Mouse (Mus musculus) brain, adult 2 months (tissue): ENCODE data around the gene Ranbp3l.
"Not testable (repeated sequence)": the region's sequence is repeated elsewhere in the genome, so short reads cannot be mapped to it uniquely, and the experiment has no call there.

Source experiments
- DNase-seq: peaks from one replicate; pipeline ENCODE4 v3.0.0; 2011; ENCODE audit warnings: low read depth, low spot score

The Ranbp3l gene

DNA sequence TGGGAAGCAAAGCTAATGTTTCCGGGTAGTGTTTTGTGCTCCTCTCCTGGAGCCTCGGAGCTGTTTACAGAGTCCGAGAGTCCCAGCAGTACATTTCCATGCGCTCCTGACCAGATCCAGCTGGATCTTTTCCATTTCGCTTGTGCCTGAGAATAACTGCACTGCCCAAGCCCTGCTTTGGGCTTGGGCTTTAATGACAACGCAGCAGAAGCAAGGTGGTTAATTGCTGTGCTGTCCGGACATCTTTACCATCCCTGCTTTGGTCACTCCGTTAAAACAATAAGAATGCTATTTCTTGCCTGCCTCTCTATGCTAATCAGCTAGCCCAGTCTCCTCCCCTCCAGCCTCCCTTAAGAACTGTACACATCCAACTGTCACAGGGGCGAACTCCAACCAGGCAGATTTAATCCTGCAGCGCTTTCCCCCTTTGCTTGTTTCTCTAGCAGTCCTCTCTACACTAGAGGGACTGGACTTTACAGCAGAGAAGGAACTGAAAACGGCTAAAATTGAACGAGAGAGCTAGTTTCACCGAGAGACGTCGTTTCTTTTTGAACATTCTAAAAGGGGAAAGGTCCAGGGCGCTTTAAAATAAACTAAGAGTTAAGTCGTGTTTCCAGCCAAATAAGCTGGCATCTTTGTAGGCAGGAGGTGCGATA is at the start of gene Ranbp3l:
Gene Ranbp3l (plus strand): TSS at position 377 of the 656 bp plus-strand sequence.
- peak; percentile 84 for DNase-seq

DNA sequence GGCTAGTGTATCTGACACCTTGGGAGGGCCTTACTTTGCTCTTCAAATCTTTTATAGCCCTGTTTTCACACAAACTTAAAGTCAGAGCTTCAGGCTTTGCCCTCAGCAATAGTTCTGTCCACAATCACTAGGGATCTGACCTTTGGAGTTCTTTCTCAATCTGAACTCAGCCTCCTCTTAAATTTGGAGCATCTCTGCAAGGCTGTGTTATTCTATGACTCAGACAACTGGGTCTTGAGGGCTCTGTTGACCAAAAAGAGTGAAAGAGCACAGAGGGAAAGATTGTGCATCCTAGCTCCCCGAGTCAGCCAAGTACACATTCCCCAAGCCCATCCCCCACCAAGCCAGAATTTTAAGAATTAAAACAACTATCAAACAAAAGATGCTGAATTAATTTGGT is 37.7 kb upstream of the Ranbp3l start:
- no peak for DNase-seq

DNA sequence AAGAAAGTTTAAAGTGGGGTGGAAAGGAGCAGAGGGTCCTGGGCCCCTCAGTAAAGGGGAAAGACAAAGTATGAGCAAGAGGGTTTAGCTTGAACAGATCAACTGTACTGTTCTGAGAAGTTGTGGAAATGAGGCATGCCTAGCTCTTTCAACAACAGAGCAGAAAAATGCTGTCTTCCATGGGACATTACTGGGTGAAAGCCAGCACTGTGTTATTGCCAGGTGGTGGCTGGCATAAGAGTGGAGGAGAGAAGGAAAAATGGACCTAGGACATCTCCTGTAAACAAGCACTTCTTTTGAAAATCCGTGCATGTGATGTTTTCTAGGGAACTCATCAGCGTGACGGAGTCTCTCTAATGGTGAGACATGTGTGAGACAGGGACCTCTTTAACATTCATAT is 30.8 kb upstream of the Ranbp3l start:
- peak; percentile 40 for DNase-seq

DNA sequence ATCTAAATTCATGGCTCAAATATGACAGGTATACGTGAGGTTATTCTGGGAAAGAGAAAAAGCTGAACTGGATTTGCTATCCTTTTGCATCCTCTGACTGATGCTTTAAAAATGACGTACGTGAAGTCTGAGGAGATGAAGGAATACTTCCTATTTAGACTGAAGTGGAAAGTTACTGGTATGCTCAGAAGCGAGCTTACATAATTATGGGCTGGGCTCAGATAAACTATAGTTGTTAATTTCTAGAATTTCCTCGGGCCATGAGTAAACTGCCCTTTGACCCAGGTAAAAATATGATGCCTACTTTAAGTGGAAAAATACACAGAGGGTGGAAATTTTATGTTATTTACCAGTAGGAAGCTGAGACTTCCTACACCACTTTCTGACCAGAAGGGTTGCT is 26.9 kb upstream of the Ranbp3l start:
- DNase-seq, result no peak

DNA sequence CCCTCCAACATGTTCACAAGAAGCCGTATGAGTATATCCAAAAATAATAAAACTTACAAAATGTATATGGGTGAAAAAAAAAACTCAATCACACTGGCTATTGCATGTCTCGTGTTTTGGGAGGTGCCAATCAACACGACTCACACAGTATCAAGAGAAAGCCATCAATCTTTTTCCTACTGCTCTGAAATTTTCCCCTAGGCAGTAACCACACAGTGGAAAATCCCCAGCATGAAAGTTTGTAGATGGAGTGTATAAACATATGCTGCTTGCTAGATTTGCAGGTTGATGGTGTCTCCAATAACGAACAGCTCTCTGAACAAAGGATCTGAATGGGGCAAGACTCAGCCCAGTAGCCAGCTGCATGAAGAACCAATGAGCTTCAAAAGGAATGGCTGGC is 16.9 kb upstream of the Ranbp3l start:
- DNase-seq, result no peak

DNA sequence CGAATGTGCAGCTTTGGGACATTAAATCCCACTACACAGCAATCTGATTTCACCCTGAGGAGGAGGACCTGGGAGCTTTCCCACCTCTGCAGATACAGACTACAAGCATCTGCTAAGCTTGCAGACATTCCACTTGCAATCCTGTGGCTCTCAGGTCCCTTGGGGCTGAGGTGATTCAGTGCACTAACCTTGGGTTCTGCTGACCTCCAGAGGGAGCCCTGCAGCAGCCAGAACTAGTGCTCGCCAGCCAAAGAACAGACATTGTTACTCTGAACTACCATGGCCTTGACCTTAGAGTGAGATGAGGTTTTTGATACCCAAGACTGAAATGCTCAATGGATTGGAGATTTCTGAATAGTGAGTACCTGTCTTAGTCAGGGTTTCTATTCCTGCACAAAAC is 4.4 kb upstream of the Ranbp3l start:
- peak; percentile 16 for DNase-seq

DNA sequence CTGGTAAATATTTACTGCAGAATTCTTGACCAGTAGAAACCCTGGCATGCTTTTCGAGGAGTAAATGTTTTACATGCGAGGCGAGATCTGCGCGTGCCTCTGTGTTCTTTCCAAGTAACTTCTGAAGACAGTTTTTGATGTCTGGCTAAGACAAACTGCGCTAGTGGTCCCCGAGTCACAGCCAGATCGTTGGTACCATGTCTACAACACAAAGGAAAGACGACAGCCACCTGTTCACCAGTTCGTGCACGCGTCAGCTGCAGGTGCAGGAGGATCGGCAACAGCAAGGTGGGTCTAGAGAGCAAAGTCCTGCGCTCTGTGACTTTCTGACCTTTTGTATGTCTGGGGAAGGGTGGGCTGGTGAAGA is 463 bp downstream of the Ranbp3l start:
- no peak for DNase-seq

DNA sequence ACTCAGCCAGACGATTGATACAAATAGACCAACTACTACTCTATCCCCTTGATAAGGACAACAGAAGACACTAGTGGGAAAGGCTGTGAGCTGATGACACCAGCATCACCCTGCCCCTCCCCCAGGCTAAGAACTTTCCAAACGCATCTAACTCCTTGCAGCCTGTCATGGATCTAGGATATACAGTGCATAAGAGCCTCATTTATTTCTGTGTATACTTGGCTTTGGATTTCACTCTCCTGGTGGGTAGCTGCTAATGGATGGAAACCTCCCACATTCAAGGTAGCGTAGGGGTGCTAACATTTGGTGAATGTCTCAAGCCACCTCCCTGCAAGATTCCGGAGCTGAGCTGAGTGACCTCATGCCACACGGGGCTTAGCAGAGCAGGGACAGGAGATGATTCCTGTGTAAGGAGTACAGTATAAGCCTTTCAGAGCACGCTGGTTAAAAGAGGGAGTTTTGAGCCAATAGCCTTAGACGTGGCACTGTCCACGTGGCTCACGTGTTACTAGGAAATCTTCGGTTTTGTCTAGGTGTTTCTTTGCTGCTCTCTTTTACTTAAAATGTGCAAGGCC is 1.4 kb downstream of the Ranbp3l start:
- no peak for DNase-seq

DNA sequence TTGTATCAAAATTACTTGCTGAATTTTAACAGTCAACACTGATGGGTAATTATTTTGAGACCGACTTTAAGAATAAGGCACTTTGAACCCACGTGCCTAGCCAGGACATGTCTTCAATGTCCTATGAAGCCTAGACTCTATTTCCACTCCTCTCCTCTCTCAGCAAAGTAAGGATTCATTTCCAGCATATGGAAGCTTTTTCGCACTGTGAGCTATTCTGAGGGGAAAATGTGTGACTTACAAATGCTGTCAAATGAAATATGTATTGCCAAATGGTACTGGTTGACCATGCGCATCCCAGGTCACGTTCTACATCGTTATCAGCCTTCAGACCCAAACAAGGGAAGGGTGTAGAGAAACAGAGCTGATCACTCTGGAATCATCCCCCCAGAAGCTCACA is 23.5 kb downstream of the Ranbp3l start:
- peak; percentile 27 for DNase-seq

DNA sequence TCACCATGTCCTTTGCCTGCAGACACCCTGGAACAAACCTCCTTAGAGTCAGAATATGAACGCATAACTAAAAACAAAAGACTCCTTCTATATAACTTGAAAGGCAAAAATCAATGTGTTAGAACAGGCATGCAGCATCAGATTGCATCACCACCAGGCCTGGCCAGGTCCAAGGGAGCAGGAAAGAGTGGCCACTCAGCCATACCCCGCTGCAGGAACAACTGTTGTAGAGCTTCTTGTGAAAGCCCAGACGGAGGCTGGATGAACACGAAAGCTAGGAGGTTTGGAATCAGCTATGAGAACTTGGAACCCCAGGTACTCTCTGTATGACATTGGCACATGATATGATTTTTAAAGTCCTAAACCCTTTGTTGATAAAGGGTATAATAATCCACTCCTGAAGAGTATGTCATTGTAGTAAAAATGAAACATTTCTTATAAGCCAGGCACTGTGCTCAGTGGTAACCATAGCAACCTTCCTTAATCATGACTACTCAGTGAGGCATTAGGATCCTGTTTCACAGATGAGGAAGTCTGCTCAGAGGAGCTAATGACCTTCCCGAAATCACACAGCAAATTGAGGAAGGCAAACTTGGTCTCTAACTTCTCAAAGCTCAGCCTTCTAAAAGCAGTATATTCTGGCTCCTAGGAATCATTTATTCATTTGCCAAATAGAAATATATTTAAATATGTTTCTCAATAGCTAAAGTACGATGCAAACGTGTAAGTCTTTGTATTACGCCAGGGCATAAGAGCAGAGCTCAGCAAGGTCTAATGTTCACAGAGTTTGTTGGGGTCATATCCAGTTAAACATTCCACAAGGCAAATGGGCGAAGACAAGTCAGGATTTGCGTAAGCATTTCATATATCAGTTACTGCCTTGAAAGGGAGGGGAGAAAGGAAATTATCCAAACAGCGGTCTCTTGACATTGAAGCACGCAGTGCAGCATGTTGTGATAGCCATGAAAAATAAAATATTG is 24.4 kb downstream of the Ranbp3l start:
- peak; percentile 46 for DNase-seq

DNA sequence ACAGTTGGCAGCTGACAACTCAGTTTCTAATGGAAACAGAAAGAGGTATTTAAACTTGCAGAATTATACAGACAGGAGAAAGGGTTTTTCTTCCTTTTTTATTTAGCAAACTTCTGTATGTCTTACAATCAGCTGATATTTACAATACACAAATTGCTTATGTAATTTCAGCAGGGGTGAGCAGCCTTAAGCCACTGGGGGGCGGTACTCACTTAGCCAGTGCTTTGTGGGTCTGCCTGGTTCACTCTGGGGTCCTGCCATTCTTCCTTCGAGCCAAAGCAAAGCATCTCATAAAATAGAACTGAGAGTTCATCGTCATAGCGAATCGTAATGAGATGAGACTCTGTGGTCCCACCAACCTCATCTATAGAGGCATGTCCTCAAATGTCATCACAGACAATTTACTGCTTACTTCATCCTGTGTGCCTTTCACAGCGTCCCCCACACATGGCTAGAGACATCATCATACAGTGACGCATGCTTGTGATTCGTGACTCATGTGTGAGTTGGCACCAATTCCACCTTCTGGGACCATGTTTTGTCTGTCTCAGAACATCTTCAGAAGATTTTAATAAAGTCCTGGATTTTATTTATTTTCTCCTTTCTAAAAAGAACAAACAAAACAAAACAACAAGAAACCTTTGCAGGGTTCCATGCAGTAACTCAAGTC is 27.0 kb downstream of the Ranbp3l start:
- DNase-seq, result peak; percentile 76

DNA sequence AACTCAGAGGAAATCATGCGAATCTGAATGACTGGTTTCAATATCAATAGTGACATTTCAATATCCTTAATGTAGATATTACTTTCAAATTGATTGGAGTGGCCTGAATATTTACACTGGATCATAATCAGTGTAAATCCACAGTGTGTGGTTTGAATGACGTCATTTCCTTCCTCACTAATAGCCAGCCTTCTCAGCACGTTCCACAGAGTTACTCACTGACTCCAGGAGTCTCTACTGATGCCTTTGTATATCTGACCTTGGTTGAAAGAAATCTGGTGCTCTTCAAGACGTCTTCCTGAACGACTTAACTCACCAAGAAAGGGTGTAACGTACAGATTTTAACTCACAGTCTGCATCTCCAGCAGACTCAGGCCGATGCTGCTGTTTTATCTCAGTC is 27.7 kb downstream of the Ranbp3l start:
- no peak for DNase-seq

DNA sequence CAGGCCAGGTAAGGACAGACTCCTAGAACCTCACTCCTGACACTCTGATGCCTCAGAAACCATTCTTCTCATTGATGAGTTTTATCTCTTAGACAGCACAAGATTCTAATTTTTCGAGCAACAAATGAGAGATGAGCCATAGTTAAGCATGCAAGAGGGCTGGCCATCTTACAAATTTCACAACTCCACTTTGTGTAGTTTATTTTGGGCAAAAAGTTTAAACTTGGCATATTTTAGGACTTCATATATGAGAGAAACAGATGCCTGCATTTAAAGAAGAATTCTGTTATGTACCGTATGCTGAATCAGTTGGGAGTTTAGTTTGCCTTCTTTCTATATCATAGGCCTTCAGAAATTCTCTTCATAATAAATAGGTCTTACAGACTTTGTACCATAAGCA is 35.0 kb downstream of the Ranbp3l start:
- peak; percentile 63 for DNase-seq

DNA sequence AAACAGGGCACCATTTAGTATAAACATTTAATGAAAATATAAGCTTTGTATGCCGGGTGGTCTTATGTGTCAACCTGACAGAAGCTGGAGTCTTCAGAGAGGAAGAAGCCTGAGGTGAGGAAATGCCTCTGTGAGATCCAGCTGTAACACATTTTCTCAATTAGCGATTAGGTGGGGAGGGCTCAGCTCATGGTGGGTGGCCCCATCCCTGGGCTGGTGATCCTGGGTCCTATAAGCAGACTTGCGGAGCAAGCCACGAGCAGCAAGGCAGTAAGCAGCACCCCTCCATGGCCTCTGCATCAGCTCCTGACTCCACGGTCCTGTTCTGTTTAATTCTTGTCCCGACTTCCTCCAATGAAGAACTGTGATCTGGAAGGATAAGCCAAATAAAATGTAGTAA is 41.4 kb downstream of the Ranbp3l start:
- no peak for DNase-seq

DNA sequence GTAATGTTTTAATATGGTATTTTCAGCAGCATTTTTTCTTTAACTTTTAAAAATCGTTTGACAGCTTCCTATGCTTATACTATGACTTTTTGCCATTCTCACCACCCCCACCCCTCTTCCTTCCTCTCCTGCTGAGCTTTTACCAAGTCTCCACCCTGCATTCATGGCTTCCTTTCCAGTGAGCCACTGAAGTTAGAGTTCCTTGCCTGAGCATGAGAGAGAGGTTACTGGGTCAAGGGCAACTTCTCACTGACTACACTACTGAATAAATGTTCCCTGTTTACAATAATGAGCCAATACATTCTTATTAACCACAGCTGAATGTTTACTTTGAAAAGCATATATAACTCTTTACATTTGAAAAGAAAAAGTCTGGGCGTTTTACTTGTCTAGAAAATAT is 46.8 kb downstream of the Ranbp3l start:
- DNase-seq, result no peak

DNA sequence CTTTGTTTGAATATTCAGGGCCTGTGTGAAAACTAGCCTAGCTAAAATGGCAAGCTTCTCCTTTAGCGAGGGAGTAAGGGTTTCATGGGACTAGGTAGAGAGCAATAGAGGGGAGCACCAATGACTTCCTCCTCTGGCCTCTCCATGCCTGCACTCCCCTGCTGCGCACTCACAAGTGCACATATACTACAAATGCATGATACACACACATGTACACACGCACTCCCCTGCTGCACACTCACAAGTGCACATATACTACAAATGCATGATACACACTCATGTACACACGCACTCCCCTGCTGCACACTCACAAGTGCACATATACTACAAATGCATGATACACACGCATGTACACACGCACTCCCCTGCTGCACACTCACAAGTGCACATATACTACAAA is 47.7 kb downstream of the Ranbp3l start:
- not testable (repeated sequence) for DNase-seq

DNA sequence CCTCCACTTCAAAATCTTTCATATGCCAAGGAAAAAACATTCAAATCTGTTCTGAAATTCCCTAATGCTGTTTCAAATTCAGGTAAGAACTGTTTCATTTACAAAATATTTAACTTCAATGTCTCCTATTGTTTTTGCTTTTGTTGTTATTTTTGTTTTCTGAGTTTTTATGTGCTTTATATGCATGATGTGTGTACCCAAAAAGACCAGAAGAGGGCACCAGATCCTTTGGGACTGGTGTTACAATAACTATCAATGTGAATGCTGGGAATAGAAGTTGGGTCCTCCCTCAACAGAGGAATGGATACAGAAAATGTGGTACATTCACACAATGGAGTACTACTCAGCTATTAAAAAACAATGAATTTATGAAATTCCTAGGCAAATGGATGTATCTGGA is 88.0 kb downstream of the Ranbp3l start:
- no peak for DNase-seq

DNA sequence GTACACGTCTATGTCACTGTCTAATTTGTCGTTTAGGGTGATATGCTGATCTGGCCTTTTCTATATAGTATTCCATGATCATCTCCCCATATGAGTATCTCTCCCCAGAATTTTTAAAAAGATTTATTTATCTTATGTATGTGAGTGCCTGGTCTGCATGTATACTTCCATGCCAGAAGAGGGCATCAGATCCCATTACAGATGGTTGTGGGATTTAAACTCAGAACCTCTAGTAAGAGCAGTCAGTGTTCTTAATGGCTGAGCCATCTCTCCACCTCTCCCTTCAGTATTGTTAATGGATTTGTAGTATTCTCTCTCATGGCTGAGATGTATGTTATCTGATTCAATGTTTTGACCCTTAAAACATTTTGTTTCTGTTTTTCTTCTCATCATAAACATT is 92.1 kb downstream of the Ranbp3l start:
- no peak for DNase-seq

DNA sequence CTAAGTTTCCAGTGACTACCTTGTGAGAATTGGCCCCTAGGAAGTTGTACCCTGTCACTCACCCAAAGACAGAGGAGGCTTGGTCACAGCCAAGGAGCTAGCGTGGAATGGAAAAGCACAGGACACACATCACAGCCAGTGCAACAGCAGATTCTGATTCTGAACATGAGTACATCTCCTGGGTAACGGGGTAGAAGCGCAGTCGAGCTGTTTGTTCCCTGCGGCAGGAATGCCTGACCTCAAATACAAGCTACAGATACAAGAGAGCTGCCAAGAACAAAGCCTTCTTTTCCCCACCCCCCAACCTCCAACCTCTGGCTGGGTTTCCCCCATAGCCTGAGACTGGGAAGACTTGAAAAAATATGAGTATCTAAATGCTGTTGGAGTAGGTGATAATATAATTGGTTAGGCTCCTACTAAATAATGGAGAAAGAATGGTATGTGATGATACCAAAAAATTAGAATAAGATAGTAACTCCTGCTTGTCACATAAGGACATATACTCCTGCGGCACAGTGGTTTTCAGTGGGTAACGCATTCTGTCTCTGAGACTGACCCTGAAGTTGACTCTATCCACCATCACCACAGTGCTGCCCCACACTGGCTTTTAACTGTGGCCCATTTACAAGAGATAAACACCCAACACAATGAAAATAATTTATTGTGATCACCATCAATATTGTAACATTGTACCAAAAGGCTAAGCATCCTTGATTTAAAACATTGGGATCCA is 93.6 kb downstream of the Ranbp3l start:
- peak; percentile 58 for DNase-seq

DNA sequence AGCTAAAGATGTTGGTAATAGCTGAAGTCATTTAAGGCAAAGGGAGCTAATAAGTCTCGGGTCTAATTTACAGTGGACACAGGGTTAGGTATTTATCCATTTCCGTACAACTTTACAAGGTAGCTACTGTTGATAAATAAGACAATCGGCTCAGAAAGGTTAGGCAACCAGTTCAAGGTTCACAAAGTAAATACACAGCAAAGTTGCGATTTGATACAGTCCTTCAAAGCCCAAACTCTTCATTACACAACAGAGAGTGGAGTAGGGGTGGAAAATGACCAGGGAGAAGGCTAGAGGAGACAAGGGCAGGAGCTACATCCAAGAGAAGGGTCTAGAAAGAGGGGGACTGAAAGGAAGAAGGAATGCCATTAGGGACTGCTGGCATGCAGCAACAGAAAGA is 101.1 kb downstream of the Ranbp3l start:
- no peak for DNase-seq

DNA sequence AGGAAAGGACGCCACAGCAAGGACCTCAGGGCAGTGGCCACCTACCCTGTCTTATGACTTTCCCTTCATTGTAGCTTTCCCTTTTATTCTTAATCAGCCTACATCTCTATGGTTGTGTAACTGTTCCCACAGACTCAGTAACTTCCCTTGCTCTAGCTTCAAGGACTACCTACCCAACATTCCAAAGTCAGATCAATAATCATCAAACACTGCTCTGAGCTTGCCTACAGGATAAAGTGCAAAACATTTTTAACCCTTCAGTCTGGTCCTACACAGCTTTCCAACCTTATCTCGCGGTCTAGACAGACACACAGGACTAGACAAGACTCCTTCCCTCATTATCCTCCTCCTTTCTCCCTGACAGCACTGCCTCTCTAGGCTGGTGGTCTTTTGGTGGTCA is 102.6 kb downstream of the Ranbp3l start:
- no peak for DNase-seq
